Mouse (Mus musculus) retina, postnatal 7 days (tissue): ENCODE results near the gene H1fx.
A peak's percentile ranks its signal among the peaks of the same experiment; 100 is the strongest.
"Not testable (repeated sequence)": the region's sequence is repeated elsewhere in the genome, so short reads cannot be mapped to it uniquely, and the experiment has no call there.

ENCODE experiments used
- DNase-seq: peaks from one replicate; pipeline ENCODE4 v3.0.0-alpha.2; 2012; ENCODE audit warnings: low read depth, low spot score

H1fx gene

GRCm38 (mm10) chr6:87981030-87981485 lies 379 bp downstream of the H1fx start:
- no peak for DNase-seq

GRCm38 (mm10) chr6:87980374-87981029 lies 935 bp downstream of the H1fx start:
- peak; percentile 77 for DNase-seq

GRCm38 (mm10) chr6:87979728-87980127 lies 1.7 kb downstream of the H1fx start:
- DNase-seq, result no peak

- DNase-seq, result no peak
These were observed 11.4 kb downstream of the H1fx start for GRCm38 (mm10) chr6:87970041-87970440.

GRCm38 (mm10) chr6:87962457-87962856 lies 19.0 kb downstream of the H1fx start:
- not testable (repeated sequence) for DNase-seq

- no peak for DNase-seq
These were observed 39.3 kb downstream of the H1fx start for GRCm38 (mm10) chr6:87942179-87942578.

GRCm38 (mm10) chr6:87938941-87939340 lies 42.5 kb downstream of the H1fx start:
- DNase-seq, result no peak

GRCm38 (mm10) chr6:87937178-87937788 lies 44.2 kb downstream of the H1fx start:
- peak; percentile 49 for DNase-seq

- DNase-seq, result no peak
These were observed 46.4 kb downstream of the H1fx start for GRCm38 (mm10) chr6:87935037-87935436.
